Mouse (Mus musculus) small intestine, adult 10 weeks (tissue): Measurements from ENCODE around the gene Stx2. TPM values are rescaled to one million over a fixed set of nuclear protein-coding genes. Genes with fewer than 3 reads are reported as not detected.

Source experiments
- polyA plus RNA-seq: library from polyadenylated mRNA; stranded (reverse); fragments of 350-450 nt; fragmentation: Illumina TruSeq; extraction: RNeasy Lipid Tissue Mini Kit (QIAGEN cat#74804); gene quantifications from one replicate; pipeline ENCODE4 v1.2.3, GENCODE M21; 2014; ENCODE audit warnings: low replicate concordance

The Stx2 gene
- 6.0 TPM for polyA plus RNA-seq

DNA sequence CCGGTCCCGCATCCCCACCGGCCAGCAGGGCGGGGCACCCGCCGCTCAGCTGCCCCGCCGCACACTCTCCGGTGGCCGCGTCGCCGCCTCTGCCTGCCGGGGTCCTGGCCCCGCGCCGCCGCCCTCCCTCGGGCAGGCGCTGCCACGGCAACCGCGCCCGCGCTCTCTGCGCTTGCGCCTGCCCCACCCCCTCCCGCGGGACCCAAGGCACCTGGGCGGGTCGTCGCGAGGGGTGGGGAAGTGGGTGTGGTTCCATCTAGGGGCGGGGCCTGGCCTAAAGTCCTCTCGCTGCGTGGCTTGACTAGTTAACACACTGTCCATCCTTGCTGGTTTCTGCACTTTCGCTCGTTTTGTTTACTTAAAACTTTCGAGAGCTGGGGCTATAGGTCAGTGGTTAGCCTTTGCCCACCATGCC lies at the start of gene Stx2:
Stx2 (minus strand) TSS at position 163 of the 415 bp plus-strand sequence.

GRCm38 (mm10) chr5:129019497-129020299 lies 11.3 kb upstream of the Stx2 start, which contains the start of gene Ran:
Gene Ran, plus strand, starts transcription at chr5:129020069.

DNA sequence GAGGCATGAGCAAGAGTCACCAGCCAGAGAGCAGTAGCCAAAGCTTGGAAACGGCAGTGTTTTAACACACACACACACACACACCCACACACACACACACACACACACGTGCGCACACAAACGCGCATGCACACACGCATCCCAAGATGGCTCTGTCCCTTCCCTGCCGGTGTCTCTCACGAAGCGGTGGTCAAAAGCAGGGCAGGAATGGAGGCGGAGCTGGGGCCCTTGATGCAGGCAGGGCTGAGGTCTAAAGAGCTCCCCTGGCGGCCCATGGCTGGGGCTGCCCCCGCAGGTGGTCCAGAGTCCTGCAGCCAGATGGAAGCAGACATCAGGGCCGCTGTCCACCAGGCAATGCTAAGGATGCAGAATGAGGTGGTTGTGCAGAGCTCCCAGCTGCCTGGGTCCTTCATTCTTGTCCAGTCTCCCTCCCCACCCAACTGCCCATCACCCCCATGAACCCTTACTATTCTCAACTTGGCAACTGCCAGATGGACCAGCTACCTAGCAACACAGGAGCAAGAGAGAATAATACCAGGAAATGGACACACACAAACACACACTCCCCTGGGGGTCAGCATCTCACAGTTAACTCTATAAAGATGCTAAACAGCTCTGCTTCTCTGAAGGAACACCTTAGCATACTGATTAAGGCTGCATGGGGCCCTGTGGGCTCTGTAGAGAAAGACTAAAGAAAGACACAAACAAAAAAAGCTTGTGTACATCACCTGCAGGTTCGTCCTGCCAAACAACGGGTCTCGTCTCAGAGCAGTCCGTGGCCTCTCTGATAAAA lies 54.9 kb downstream of the Stx2 start, which contains the start of gene Rimbp2:
Rimbp2 (minus strand) TSS at position 209 of the 793 bp plus-strand sequence.

Other genes starting within 250 kb of the Stx2 start
- gene Rimbp2, start 55.1 kb downstream of the Stx2 start, polyA plus RNA-seq: 0.56 TPM
- gene Ran, start 11.5 kb upstream of the Stx2 start, polyA plus RNA-seq: 113 TPM
- gene Adgrd1, start 88.2 kb upstream of the Stx2 start, polyA plus RNA-seq: 1.2 TPM